Mouse (Mus musculus) lung, postnatal 14 days (tissue): Measurements from ENCODE around the gene Ift22.

Experiments used
- DNase-seq: peaks from one replicate; pipeline ENCODE4 v3.0.0; 2021

Gene Ift22

DNA sequence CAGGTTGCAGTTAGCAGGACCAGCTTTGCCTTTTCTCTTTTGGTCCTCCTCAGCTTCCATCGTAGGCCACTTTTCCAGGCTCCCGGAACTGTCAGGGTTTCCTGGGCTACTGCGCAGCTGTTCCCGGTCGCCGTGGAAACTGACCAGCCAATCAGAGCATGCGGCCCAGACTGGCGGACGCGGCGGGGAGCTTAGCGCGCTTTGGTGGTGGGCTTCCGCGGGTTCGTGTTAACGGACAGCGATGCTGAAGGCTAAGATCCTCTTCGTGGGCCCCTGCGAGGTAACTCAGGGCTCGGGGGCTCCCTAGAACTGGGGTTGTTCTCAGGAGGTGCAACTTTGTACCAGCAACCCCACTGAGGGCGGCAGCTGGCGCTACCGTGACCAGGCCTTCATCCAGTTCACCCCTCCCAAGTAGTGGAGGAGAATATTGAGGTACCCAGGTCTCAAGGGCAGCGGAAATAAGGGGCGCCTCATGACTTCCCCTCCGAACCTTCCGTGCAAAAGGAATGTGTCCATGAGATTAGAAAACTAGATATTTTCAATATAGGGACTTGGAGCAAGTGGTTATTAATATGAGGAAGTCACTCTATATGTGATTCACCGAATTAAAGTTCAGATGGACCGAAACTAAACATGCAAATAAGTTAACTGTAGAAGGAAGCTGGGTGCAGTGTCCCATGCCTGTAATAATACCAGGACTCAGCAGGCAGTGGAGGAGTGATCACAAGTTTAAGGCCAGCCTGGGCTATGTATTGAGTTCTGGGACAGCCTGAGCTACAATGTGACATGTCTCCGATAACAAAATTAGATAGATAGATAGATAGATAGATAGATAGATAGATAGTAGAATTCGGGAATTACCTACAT lies at the start of gene Ift22:
Ift22 (plus strand) TSS at position 160 of the 867 bp plus-strand sequence.
- DNase-seq = peak; percentile 93

DNA sequence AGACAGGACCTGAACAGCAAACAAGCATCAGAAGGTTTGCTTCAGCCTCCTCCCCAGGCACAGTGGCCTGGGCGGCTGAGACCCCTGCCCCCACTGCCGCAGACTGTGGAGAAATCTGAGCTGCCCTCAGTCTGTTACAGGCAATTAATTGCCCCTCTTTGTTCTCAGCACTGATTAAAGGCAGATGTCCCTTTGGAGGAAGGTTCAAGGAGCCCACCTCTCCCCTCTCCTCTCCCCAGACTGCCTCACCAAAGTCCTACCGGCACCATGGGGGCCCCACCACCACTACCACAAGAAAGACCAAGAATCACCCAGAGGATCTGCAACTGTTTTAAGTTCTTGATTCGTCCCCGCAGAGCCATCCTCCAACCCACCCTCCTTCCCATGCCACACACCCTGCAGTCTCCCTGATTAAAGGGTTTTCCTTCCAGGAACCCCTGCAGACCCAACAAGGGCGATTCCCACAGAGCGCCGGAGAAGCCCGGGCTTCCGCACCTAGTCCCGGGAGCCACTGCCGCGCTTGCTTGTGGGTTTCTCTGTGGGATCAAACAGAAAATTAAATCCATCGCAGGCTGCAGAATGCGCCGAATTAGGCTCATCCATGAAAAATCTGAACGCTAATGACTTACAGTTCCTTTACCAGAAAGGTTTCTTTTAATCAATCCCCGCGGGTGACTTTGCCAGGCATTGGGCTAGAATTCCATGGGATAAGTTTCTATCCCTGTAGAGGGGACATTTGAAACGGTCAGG lies 46.6 kb upstream of the Ift22 start:
- no peak for DNase-seq

DNA sequence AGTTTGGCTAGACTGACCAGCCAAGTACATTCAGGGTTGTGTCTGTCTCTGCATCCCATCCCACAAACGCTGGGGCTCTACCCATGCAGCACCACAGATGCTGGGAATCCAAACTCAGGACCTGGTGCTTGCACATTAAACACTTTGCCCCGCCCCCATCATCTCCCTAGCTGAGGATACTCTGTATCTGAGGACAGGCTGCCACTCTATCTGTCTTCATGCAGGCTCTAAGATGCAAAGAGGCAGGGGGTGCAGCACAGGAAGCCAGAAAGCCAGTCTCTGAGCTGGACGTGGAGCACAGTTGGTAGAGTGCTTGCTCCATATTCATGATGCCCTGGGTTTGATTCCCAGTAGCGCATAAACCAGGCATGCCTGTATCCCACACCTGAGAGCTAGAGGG lies 45.1 kb upstream of the Ift22 start:
- no peak for DNase-seq

DNA sequence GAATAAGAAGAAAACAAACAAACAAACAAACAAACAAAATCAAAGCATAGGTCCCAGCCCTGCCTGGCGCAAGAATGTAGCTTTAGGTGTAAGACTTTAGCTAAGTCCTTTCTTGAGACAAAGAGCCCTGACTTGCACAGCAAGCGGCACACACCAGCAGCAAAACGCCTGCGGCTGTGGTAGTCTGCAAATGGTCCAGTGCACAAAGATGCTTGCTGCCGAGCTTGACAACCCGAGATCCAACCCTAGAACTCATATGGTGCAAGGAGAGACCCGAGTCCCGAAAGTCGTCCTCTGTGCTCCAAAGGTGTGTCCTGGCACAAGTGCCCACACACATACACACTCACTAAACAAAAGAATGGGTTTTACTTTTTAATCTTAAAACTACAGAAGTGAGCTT lies 44.7 kb upstream of the Ift22 start:
- DNase-seq = no peak

DNA sequence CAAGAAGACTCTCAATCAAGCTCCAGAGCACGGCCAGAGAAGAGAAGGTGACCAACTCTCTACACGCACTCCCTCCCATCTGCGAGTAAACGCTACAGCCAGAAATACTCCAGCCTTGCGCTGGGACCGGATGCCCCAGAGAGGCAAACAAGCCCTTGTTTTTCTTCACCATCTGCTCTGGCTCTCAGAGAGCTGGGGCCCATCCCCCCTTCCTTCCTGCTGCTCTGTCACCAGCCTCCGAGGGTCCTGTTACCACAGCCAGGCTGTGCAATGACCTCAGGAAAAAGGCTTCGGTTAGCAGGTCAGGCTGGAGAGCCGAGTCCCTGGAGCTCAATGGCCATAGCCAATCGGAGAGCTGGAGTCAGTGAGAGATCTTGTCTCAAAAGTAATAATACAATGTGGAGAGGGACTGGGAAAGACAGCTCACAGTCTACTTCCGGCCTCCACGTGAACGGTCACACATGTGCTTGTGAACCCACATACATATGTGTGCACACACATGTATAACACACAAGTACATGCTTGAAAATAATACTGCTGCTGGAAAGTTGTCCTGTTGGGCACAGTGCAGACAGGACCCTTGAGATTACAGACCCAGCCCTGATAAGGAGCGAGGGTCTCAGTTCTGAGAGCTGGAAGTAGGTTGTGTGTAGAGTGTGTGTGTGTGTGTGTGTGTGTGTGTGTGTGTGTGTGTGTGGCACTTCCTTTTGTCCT lies 43.8 kb upstream of the Ift22 start:
- DNase-seq = peak; percentile 57

DNA sequence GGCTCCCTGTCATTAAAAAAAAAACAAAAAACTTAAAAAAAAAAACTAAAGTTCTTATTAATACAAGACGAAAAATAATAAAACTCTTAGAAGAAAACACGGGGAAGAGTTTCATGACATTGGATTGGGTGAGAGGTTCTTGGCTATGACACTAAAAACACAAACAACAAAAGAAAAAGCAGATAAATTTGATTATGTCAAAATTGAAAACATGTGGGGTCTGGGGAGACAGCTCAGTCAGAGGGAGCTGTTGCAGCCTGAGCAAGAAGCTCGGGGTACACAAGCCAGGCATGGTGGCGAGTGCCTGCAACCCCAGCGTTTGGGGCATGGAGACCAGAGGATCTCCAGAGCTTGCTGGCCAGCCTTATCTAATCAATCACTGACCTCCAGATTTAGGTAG lies 40.2 kb upstream of the Ift22 start:
- no peak for DNase-seq

DNA sequence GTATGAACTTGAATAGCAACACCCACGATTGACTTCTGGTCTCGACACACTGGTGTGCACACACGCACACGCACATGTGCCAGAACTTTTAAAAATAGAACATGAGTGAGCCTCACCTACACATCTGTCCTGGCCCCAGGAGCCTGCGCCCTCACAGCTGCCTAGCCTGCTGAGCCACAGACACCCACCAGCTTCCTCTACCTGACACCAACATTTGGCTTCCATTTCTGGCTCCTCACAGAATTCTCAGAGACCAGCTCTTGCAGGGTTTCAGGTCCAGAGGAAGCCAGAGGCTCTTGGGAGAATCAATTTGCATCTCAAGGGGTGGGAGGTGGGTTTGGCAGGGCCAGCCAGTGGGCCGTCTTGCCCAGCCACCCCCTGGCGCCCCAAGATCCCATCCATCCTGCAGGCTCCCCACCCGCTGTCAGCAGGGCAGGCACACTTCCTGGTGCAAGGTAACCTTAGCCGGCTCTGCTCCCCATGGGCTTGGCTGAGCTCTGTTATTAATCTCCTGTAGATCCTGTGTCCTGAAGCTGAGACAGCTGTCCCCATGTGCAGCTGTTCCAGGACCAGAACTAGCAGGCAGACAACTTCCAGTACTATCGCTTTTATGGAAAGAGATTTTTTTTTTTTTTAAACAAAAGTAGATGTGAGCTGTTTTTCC lies 38.4 kb upstream of the Ift22 start:
- DNase-seq = no peak

DNA sequence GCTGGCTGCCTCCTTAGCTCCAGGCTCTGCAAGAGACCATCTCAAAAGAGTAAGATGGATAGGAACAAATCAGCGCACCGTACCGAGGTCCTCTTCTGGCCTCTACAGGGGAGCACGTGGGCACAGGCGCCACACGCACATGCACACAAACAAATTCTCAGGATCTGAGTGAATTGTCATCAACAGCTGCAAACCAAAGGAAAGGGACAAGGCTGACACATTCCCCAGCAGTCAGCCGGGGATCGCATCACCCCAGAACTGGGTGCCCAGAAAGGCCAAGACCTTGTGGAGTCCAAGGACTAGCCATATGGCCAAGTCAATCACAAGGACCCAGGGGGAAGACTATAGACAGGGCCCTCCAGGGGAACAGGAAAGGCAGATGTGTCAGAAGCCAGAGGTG lies 35.5 kb upstream of the Ift22 start:
- no peak for DNase-seq

DNA sequence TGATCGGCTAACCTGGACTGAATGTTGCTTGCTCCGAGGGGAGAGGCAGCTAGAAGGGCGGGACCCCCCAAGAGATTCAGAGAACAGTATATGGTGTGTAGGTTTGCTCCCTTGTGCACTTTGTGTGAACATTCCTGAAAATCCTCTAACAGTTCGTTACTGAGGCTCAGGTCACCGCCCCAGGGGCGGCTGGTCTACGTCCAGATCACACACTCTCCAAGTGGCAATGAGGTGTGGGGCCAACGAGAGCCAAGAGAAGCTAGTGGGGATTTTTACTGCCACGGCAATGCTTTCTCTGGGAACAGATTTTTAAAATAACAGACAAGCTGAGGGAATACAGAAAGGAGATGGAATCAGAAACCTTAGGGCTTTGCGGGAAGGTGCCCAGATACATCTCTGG lies 33.7 kb upstream of the Ift22 start:
- DNase-seq = peak; percentile 12

DNA sequence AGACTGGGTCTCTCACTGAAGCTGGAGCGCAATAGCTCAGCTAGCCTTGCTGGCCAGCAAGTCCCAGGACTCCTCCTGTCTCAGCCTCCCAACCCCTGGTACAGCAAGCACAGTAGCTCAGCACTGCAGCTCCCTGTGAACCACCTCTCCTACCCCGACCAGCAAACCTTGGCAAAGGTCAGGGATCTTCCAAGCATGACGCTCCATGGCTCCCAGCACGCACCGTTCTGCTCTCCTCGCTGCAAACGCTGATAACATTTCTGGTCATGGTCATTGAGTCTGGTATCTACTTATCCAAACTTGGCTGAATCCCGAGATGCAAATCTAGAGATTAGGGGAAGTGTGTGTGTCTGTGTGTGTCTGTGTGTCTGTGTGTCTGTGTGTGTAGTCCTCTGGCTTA lies 27.8 kb upstream of the Ift22 start:
- DNase-seq = no peak

DNA sequence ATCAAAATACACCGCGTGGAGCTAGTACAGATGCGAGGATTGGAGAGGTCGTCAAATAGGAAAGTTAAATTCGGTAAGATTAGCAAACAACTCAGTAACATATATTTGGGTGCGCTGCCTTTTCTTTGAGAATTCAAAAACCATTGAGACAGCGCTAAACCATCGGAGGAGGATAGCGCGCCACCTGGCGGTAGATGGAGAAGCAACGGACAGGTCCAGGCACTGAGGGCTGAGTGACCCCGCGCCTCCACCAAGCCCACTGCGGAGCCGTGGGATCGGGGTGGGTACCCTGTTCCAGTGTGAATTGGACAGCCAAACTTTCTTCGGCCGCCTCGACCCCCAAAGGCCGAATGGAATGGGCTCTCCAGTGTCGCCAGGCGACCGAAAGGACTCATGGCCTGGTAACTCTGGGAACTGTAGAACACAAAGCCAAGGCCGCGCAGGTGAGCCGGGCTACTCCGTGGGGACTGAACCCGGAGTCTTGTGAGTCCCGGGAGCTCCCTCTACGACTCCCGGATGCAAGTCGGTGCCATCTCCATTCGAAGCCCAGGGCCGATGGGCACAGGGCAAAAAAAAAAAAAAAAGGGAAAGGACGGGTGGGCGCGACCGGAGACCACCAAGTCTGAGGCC lies 26.5 kb upstream of the Ift22 start:
- DNase-seq = peak; percentile 86

DNA sequence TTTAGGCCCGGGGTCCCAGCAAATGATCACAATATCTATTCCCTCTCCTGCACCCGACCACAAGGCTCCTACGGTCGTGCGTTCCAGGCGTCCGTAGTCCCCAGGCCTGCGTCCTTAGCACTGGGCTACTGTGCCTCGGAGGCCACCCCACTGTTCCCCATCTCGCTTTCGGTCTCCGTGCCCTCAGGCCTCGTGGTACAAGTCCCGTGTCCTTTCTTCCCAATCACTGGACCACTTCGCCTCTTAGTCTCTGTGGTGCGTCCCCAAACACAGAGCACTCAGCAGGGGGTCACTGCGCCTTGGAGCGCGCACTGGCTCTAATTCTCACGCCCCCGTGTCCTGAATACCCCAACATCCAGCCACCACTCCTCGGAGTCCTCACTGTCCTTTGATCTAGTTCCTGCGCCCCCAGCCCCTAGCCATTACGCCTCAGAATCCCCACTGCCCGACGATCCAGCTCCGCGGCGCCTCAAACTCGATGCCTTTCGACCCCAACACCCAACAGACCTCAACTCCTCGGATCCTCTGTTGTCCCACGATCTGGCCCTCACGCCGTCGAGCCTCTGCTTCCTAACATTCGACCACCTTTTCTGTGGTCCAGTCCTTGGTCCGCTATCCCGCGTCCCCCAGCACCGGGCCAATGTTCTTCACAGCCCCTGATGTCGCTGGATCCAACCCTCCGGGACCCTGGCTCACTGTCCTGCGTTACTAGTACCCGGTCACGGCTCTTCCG lies 25.7 kb upstream of the Ift22 start:
- no peak for DNase-seq

DNA sequence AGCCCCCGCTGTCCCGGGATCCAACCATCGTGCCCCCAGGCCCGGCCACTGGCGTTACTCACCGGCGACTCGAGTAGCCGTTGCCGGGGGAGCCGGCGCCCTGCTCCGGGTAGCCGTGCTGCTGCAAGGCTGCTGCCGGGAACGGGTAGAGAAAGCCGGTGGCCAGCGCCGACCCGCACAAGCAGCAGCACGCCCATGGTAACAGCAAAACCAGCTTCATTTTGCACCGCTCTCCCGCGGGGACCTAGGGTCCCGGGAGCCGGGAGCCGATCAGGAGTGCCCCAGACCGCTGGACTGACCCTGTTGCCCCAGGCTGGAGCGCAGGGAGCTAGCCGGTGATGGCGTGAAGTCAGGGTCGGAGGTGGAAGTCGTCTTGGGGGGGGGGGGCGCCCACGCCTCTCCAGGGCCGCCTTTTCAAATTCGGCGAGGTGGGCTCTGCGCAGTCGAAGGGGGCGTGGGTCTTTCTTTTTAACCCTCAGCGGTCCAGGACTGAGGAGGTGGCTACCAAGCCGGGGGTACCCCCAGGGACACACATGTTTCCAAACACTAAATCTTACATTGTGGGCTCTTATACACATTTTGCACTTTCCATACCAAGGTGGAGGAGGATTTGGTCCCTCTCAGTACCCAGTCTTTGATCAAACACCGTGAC lies 25.0 kb upstream of the Ift22 start, which contains the start of gene Col26a1:
Col26a1 (minus strand) TSS at position 422 of the 652 bp plus-strand sequence.
- DNase-seq = no peak

DNA sequence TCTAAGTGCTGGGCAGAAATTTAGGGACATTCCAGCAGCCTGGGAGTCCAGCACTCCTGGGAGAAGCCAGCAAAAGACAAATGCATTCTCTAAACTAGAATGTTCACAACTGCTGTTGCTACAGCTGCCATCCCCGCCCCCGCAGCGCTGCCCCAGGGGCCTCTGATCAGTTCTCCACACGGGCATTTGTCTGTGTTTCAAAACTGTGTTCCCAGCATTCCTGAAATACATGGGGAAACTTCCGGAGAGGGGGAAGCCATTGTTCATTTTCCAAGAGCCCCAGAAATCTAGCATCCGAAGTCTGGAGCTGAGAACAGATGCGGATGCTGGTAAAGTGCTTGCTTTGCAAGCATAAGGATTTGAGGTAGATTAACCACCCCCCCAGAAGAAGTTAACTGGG lies 21.0 kb upstream of the Ift22 start:
- DNase-seq = no peak

DNA sequence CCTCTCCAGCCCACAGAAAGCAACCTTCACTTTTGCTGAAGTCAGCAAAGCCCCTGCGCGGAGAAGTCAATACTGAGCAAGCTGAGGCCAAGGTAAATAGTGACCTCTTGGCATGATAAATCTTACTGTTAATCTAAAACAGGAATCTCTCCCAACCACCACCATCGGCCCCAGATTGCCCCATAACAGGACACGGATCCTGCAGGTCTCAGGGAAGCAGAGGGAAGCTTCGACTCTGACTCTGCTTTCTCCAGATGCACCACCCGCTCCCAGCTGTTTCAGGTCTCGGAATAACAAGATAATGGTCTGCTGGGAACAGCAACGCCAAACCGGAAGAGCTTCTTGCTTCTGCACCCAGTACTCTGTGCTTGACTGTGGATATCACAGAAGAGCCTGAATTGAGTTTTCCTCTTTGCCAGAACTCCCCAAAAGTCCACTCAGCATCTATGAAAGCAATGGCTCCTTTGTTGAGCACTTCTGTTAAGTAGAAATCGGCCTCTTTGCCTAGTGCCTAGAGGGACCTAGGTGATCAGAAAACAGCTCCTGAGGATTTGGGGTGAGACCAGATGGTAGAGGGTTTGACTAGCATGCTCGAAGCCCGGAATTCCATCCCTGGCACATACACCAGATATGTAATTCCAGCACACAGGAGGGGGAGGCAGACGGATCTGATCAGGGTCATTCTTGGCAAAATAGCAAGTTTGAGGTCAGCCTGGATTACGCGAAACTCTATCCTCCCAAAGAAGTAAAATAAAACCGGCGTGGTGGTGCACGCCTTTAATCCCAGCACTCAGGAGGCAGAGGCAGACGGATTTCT lies 19.2 kb upstream of the Ift22 start:
- DNase-seq = no peak

DNA sequence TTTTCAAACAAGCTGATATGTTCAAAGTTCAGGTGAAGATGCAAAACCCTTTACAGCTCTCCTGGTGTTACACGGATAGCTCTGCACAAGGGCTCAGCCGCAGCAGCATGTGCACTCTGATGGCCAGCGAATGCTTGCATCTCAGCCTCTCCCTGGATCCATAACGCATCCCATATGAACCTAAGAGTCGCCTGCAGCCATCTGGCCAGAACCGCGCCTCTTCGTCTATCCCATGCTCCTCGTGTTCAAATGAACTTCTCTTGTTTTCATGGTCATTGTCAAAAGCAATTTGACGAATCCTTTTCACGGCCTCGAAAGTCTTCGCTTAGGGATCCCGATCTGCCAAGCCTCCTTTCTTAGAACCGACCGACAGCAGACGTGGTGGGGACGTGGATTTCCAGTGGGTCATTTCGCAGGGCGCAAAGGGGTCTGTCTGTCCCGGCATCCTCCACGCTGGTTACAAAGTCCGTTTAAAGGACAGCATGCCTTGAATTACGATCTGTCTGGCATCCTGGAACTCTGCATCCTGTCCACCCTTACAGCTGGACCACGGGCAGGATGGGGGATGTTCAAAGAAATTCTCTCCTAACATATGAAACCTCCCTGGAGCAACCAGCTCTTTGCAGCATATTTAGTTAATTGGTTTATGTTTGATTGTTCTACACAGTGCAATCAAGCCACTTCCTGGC lies 13.0 kb upstream of the Ift22 start:
- no peak for DNase-seq

DNA sequence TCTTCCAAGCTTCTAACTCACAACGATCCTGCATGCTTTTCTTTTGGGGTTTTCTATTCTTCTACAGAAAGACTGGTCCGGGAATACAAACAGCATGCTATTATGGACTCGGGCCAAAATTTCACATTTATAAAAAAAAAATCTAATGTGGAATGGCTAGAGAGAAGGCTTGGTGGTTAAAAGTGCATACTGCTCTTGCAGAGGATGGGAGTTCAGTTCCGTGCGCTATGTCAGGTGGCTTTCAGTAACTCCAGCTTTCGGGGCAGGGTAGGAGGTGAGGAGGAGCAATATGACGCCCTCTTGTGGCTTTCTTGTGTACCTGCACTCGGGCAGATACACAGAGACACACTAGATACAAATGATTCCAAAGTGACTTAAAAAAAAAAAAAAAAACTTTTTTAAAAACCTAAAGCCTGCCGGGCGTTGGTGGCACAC lies 12.4 kb upstream of the Ift22 start:
- DNase-seq = no peak

DNA sequence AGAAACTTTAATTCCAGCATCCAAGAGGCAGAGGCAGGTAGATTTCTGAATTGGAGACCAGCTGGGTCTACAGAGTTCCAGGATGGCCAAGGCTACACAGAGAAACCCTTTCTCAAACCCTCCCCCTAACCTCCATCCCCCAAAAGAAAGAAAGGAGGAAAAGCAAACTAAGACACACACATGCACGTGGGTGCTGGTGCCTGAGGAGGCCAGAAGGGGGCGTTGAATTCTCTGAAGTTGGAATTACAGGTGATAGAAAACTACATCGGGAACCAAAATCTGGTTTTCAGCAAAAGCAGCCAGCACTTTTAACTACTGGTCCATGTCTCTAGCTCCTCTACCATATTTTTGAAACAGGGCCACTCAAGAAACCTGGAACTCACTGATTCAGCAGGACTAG lies 3.3 kb upstream of the Ift22 start:
- no peak for DNase-seq

DNA sequence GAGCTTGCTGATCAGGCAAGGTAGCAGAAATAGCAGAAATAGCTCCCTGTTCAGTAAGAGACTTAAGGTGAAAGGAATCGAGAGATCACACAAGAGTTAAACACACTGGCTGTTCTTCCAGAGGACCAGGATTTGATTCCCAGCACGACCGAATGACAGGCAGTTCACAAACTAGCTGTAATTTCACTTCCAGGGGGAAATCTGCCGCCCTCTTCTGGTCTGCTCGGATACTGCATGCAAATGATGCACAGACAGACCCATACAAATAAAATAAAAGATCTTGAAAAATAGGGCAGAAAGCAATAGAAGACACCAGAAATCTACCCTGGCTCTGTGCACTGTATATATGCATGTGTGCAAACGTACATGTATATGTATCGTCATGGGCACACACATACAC lies 2.3 kb upstream of the Ift22 start:
- peak; percentile 34 for DNase-seq

DNA sequence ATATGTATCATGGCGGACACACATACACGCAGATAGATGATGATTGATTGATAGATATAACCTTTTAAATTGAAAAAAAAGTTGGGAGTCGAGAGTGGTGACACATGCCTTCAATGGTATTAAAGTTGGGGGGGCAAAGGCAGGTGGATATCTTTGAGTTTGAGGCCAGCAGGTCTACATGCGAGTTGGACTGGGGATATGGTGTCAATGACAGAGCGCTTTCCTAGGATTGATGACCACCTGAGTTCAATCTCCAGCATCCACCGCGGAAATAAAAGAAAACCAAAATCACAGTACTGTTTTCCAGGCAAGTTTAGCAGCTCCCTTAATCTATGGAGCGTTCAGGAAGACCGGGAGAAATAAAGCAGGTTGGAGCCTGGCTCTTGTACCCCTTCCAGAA lies 363 bp upstream of the Ift22 start:
- no peak for DNase-seq
